Mouse (Mus musculus) CD4-positive, CD25-positive, alpha-beta regulatory T cell, adult 4 months (primary cell): ENCODE measurements around the gene Zfp57. TPM values are rescaled to one million over a fixed set of nuclear protein-coding genes. Genes with fewer than 3 reads are reported as not detected.

ENCODE experiments used
- ATAC-seq: one replicate; pipeline ENCODE4 v1.8.0; 2017
- polyA plus RNA-seq, 2 experiments: library from polyadenylated mRNA; unstranded; fragments of 100-300 nt; shearing (Covaris generic); gene quantifications; one replicate each; pipeline ENCODE4 v1.2.1; 2017

Zfp57 gene
- polyA plus RNA-seq, 2 experiments from 2014 or later = not detected

GRCm38 (mm10) chr17:37045611-37046311 is 44.8 kb downstream of the Zfp57 start, which contains the start of gene Gabbr1:
Gabbr1 (plus strand) TSS chr17:37045966.
- ATAC-seq = peak; percentile 76

GRCm38 (mm10) chr17:37046312-37047112 is 45.5 kb downstream of the Zfp57 start:
- peak; percentile 57 for ATAC-seq

- no peak for ATAC-seq
These were observed 46.5 kb downstream of the Zfp57 start for GRCm38 (mm10) chr17:37047332-37047976.

GRCm38 (mm10) chr17:37047981-37048380 is 47.0 kb downstream of the Zfp57 start:
- no peak for ATAC-seq

GRCm38 (mm10) chr17:37048383-37048782 is 47.4 kb downstream of the Zfp57 start:
- no peak for ATAC-seq

GRCm38 (mm10) chr17:37049570-37050310 is 48.8 kb downstream of the Zfp57 start:
- ATAC-seq = no peak

GRCm38 (mm10) chr17:37050399-37050798 is 49.4 kb downstream of the Zfp57 start:
- no peak for ATAC-seq

- no peak for ATAC-seq
These were observed 49.9 kb downstream of the Zfp57 start for GRCm38 (mm10) chr17:37050876-37051275.

GRCm38 (mm10) chr17:37051745-37052144 is 50.8 kb downstream of the Zfp57 start:
- ATAC-seq = no peak

- ATAC-seq = no peak
These were observed 56.0 kb downstream of the Zfp57 start for GRCm38 (mm10) chr17:37056957-37057356.

Other genes with a start within 250 kb of the Zfp57 start
- not detected for gene H2-M10.5, start 228.3 kb upstream of the Zfp57 start, polyA plus RNA-seq
- gene H2-M10.6, start 189.0 kb upstream of the Zfp57 start, polyA plus RNA-seq = not detected
- gene Trim26, start 164.0 kb upstream of the Zfp57 start, polyA plus RNA-seq = 10 to 100 TPM; 76.3 to 99.4 TPM
- under 1 TPM in 1 of 2 experiments, not detected in 1; 0.79 TPM for gene Trim15, start 134.0 kb upstream of the Zfp57 start, polyA plus RNA-seq
- gene Trim10, start 131.6 kb upstream of the Zfp57 start, polyA plus RNA-seq = under 1 TPM in 1 of 2 experiments, not detected in 1; 0.28 TPM
- gene Trim40, start 111.0 kb upstream of the Zfp57 start, polyA plus RNA-seq = not detected
- not detected for gene Trim31, start 103.0 kb upstream of the Zfp57 start, polyA plus RNA-seq
- not detected for gene Rnf39, start 58.2 kb upstream of the Zfp57 start, polyA plus RNA-seq
- gene Ppp1r11, start 49.4 kb upstream of the Zfp57 start, polyA plus RNA-seq = 100 to 1,000 TPM; 196 to 201 TPM
- 10 to 100 TPM; 67.9 to 82.1 TPM for gene Znrd1, start 42.6 kb upstream of the Zfp57 start, polyA plus RNA-seq
- gene Znrd1as, start 42.6 kb upstream of the Zfp57 start, polyA plus RNA-seq = 1 to 10 TPM; 5.5 to 8.2 TPM
- gene 2410137M14Rik, start 19.9 kb upstream of the Zfp57 start, polyA plus RNA-seq = not detected
- not detected for gene H2-M5, start 11.6 kb upstream of the Zfp57 start, polyA plus RNA-seq
- not detected for gene Mog, start 22.2 kb downstream of the Zfp57 start, polyA plus RNA-seq
- gene Gabbr1, start 44.8 kb downstream of the Zfp57 start, polyA plus RNA-seq = 1 to 10 TPM; 4.7 to 8.6 TPM
- gene Olfr90, start 87.3 kb downstream of the Zfp57 start, polyA plus RNA-seq = under 1 TPM in 1 of 2 experiments, not detected in 1; 0.11 TPM
- not detected for gene Olfr91, start 97.1 kb downstream of the Zfp57 start, polyA plus RNA-seq
- not detected for gene Olfr92, start 118.9 kb downstream of the Zfp57 start, polyA plus RNA-seq
- not detected for gene Olfr93, start 160.3 kb downstream of the Zfp57 start, polyA plus RNA-seq
- under 1 TPM in 1 of 2 experiments, not detected in 1; 0.70 TPM for gene Ubd, start 192.7 kb downstream of the Zfp57 start, polyA plus RNA-seq
- not detected for gene Olfr94, start 199.8 kb downstream of the Zfp57 start, polyA plus RNA-seq
- not detected for gene Olfr95, start 212.0 kb downstream of the Zfp57 start, polyA plus RNA-seq
- gene Olfr96, start 219.0 kb downstream of the Zfp57 start, polyA plus RNA-seq = not detected
- not detected for gene Olfr97, start 236.2 kb downstream of the Zfp57 start, polyA plus RNA-seq